Mouse (Mus musculus): ENCODE data around the gene Msto1. TPM values are rescaled to one million over a fixed set of nuclear protein-coding genes. Genes with fewer than 3 reads are reported as not detected.

Gene Msto1
- polyA plus RNA-seq, 1 experiment from 2014 or later = 49.2 TPM

DNA sequence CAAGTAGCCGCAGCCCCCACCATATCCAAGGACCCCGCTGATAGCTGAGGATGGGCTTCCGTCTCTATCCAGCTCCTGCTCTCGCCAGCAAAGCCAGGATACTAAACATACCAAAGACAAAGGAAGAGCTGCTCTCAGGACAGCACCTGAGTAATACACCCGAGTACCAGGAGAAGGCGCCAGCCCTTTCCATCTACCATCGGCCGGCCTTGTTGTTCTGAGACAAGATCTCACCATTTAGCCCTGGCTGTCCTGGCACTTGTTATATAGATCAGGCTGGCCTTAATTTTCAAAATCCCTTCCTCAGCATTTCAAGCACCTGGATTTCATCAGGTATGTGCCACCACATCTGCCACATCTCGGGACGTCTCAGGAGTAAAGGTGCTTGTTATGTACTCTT, 25.3 kb upstream of the Msto1 start:
- WGBS = 92% methylated on average over 10 of the region's 10 CpGs
- H3K36me3 ChIP-seq = peaks cover 65% of the 10 kb centered on the region

GRCm38 (mm10) chr3:88929501-88929900, 15.7 kb upstream of the Msto1 start:
- WGBS = 83% methylated on average over 3 of the region's 3 CpGs

More for the DNA sequence above, 25.3 kb upstream of the Msto1 start:
- H3K4me1 ChIP-seq = peaks cover 7% of the 10 kb centered on the region; the same call in 1 of the 2 replicates
- H3K4me2 ChIP-seq = no peak overlapping the region
- no peaks in the 10 kb centered on the region for H3K27me3 ChIP-seq (replicated peaks)
- H3K9ac ChIP-seq (replicated peaks) = no peak overlapping the region
- no peak for ATAC-seq (ENCODE audit: low FRiP score)
- H3K9me3 ChIP-seq (replicated peaks) = no peaks in the 10 kb centered on the region
- no peak overlapping the region for H3K27ac ChIP-seq (replicated peaks)
- H3K4me3 ChIP-seq (replicated peaks) = no peak overlapping the region

DNA sequence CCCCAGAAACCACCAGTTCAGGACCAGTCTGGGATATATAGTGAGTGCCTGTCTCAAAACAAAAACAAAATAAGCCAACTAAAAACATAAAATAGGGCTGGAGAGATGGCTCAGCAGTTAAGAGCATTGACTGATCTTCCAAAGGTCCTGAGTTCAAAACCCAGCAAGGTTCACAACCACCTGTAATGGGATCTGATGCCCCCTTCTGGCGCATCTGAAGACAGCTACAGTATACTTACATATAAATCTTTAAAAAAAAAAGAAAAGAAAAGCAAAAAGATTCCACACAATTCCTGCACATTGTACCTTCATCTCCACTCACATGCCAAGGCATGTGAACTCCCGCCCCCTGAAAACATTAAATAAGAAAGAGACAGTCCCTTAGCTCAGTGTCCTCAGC, 11.9 kb upstream of the Msto1 start:
- no peak for ATAC-seq (ENCODE audit: low FRiP score)
- no peaks in the 10 kb centered on the region for H3K9me3 ChIP-seq (replicated peaks)
- no peaks in the 10 kb centered on the region for H3K27me3 ChIP-seq (replicated peaks)
- no peak overlapping the region for H3K27ac ChIP-seq (replicated peaks)
- 97% methylated on average over 2 of the region's 2 CpGs for WGBS
- no peak overlapping the region for H3K4me3 ChIP-seq (replicated peaks)
- no peak overlapping the region for H3K4me2 ChIP-seq
- H3K4me1 ChIP-seq = no peaks in the 10 kb centered on the region
- no peak overlapping the region for H3K9ac ChIP-seq (replicated peaks)
- peaks cover 97% of the 10 kb centered on the region for H3K36me3 ChIP-seq

More at GRCm38 (mm10) chr3:88929501-88929900, 15.7 kb upstream of the Msto1 start:
- H3K4me3 ChIP-seq (replicated peaks) = no peak overlapping the region
- H3K27me3 ChIP-seq (replicated peaks) = no peaks in the 10 kb centered on the region
- H3K9me3 ChIP-seq (replicated peaks) = no peaks in the 10 kb centered on the region
- ATAC-seq (ENCODE audit: low FRiP score) = no peak
- no peak overlapping the region for H3K9ac ChIP-seq (replicated peaks)
- no peaks in the 10 kb centered on the region for H3K4me1 ChIP-seq
- H3K36me3 ChIP-seq = peaks cover 94% of the 10 kb centered on the region
- no peak overlapping the region; the same call in 1 of the 2 replicates for H3K27ac ChIP-seq (replicated peaks)
- H3K4me2 ChIP-seq = no peak overlapping the region

- Histone ChIP-seq H3K9me3 (replicated peaks) (no peaks in the 10 kb centered on the region), H3K4me3 (replicated peaks) (no peak overlapping the region), H3K4me1 (no peaks in the 10 kb centered on the region), H3K9ac (replicated peaks) (no peak overlapping the region), H3K27ac (replicated peaks) (no peak overlapping the region), H3K27me3 (replicated peaks) (no peaks in the 10 kb centered on the region), H3K4me2 (no peak overlapping the region), H3K36me3 (peaks cover 86% of the 10 kb centered on the region)
- WGBS = 90% methylated on average over 8 of the region's 8 CpGs
- ATAC-seq (ENCODE audit: low FRiP score) = no peak
Observed at GRCm38 (mm10) chr3:88923989-88924591, 10.3 kb upstream of the Msto1 start.

DNA sequence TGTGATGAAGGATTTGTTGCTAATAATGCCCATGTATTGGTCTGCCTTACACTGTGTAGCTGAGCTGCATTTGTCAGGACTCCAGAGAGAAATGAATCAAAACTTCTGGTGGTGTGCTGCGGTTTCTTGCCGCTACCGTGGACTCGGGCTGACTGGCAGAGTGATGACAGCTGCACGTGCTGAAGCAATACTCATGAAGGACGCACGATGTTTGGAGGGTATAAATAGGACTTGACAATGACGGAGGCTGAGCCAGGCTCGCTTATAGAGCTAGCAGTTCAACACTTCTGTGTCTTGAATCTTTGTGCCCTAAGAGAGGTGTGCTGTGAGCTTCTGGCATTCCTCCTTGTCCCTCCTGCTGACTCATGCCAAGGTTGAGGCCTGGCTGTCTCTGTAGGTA, 7.6 kb upstream of the Msto1 start:
- no peaks in the 10 kb centered on the region for H3K27me3 ChIP-seq (replicated peaks)
- 94% methylated on average over 9 of the region's 9 CpGs for WGBS
- no peaks in the 10 kb centered on the region for H3K4me1 ChIP-seq
- H3K9ac ChIP-seq (replicated peaks) = no peak overlapping the region
- ATAC-seq (ENCODE audit: low FRiP score) = no peak
- no peak overlapping the region for H3K4me2 ChIP-seq
- H3K36me3 ChIP-seq = peaks cover 59% of the 10 kb centered on the region
- no peaks in the 10 kb centered on the region for H3K9me3 ChIP-seq (replicated peaks)
- no peak overlapping the region for H3K4me3 ChIP-seq (replicated peaks)
- no peak overlapping the region for H3K27ac ChIP-seq (replicated peaks)

GRCm38 (mm10) chr3:88918981-88919380, 5.2 kb upstream of the Msto1 start:
- Histone ChIP-seq H3K27me3 (replicated peaks) (no peaks in the 10 kb centered on the region), H3K9ac (replicated peaks) (no peak overlapping the region), H3K4me2 (no peak overlapping the region), H3K4me1 (peaks cover 8% of the 10 kb centered on the region), H3K36me3 (peaks cover 37% of the 10 kb centered on the region), H3K27ac (replicated peaks) (no peak overlapping the region), H3K9me3 (replicated peaks) (no peaks in the 10 kb centered on the region), H3K4me3 (replicated peaks) (no peak overlapping the region)
- no peak for ATAC-seq (ENCODE audit: low FRiP score)
- WGBS = 79% methylated on average over 13 of the region's 13 CpGs

DNA sequence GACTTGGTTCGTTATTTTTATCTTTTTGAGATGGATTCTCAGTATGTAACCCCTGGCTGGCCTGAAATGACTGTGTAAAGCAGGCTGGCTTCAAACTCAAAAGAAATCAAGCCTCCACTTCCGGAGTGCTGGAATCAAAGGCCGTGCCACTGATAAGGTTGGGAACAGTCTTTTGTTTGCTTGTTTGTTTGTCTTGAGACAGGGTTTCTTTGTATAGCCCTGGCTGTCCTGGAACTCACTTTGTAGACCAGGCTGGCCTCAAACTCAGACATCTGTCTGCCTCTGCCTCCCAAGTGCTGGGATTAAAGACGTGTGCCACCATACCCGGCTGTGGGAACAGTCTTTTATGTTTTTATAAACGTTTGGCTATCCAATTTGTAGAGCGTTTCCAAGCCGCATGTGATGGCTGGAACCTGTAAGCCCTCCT, 598 bp upstream of the Msto1 start:
- Histone ChIP-seq H3K27me3 (replicated peaks) (no peaks in the 10 kb centered on the region), H3K9ac (replicated peaks) (peak overlapping the region; percentile 76), H3K4me1 (peaks cover 22% of the 10 kb centered on the region), H3K36me3 (peaks cover 31% of the 10 kb centered on the region), H3K9me3 (replicated peaks) (no peaks in the 10 kb centered on the region), H3K27ac (replicated peaks) (peak overlapping the region; percentile 93), H3K4me3 (replicated peaks) (peak overlapping the region; percentile 81), H3K4me2 (peak overlapping the region; percentile 75)
- WGBS = 29% methylated on average over 8 of the region's 8 CpGs
- no peak for ATAC-seq (ENCODE audit: low FRiP score)

DNA sequence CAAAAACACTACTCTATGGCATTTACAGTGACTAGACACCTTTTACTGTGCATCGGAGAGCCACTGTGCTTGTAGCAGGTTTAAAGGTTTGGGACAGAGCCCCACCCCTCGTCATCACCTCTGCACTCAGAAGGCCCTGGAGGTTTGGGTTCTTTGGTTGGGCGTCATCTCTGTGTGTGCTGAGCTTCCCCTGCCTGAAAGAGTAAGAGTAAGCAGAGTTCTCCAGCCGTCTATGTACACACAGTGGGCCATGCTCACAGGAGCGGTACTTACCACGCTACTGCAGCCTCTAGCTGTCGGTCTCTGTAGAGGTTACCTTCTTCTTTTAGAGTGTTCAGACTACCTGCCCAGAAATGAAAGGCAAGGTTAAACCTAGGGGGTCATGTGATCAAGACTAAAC, 1.2 kb downstream of the Msto1 start:
- no peak overlapping the region for H3K9ac ChIP-seq (replicated peaks)
- peak overlapping the region; percentile 75 for H3K4me2 ChIP-seq
- H3K36me3 ChIP-seq = peaks cover 47% of the 10 kb centered on the region
- no peak overlapping the region for H3K27ac ChIP-seq (replicated peaks)
- peaks cover 22% of the 10 kb centered on the region for H3K4me1 ChIP-seq
- no peaks in the 10 kb centered on the region for H3K9me3 ChIP-seq (replicated peaks)
- no peak for ATAC-seq (ENCODE audit: low FRiP score)
- H3K4me3 ChIP-seq (replicated peaks) = peak overlapping the region; percentile 81
- WGBS = 89% methylated on average over 7 of the region's 7 CpGs
- H3K27me3 ChIP-seq (replicated peaks) = no peaks in the 10 kb centered on the region

DNA sequence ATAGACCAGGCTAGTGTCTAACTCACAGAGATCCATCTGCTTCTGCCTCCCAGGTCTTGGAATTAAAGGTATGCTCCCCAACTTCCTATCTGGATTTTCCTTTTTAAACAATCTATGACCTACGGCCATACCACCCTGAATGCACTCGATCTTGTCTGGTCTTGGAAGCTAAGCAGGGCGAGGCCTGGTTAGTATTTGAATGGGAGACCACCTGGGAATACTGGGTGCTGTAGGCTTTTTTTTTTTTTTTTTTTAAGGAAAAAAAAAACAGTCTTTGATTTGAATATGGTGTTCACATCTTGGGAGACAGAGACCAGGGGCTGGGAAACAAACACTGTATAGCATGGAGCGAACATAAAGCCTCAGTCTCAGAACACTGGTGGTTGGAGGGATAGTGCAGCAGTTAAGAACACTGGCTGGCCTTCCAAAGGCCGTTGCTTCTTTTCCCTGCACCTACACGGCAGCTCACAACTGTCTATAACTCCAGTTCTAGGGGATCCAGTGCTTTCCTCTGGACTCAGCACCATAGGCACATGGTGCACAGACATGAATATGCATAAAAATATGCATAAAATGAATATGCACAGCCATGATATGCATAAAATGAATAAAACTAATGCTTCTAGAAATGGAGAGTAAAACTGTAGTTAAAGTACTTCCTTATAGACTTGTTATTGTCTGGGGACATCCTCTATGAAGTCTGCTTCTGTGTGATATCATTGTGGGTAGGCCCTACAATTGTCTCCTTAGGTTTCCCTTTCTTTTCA, 7.2 kb downstream of the Msto1 start:
- ATAC-seq (ENCODE audit: low FRiP score) = no peak
- no peaks in the 10 kb centered on the region for H3K27me3 ChIP-seq (replicated peaks)
- 94% methylated on average over 6 of the region's 6 CpGs for WGBS
- H3K4me2 ChIP-seq = no peak overlapping the region
- H3K9ac ChIP-seq (replicated peaks) = no peak overlapping the region
- H3K4me1 ChIP-seq = no peaks in the 10 kb centered on the region
- no peaks in the 10 kb centered on the region for H3K9me3 ChIP-seq (replicated peaks)
- peaks cover 91% of the 10 kb centered on the region for H3K36me3 ChIP-seq
- no peak overlapping the region for H3K27ac ChIP-seq (replicated peaks)
- no peak overlapping the region for H3K4me3 ChIP-seq (replicated peaks)

DNA sequence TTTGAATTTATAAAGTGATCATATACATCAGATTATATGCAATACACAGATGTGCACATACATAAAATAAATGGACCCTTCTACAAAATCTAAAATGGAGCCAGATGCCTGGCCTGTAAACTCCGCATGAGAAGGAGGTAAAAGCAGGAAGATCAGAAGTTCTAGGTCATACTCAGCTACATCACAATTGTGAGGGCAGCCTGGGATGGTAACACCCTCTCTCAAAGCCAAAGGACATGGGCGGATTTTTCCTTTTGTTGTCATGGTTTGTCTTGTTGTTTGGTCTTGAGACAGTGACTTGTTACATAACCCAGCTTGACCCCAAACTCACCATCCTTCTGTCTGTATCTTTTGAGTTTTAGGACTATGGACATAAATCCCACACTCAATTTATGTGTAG, 8.1 kb downstream of the Msto1 start:
- H3K27ac ChIP-seq (replicated peaks) = no peak overlapping the region
- WGBS = 90% methylated on average over 2 of the region's 2 CpGs
- no peaks in the 10 kb centered on the region for H3K27me3 ChIP-seq (replicated peaks)
- no peak overlapping the region for H3K4me2 ChIP-seq
- no peaks in the 10 kb centered on the region for H3K9me3 ChIP-seq (replicated peaks)
- H3K4me3 ChIP-seq (replicated peaks) = no peak overlapping the region
- H3K36me3 ChIP-seq = peaks cover 88% of the 10 kb centered on the region
- H3K9ac ChIP-seq (replicated peaks) = no peak overlapping the region
- no peak for ATAC-seq (ENCODE audit: low FRiP score)
- no peaks in the 10 kb centered on the region for H3K4me1 ChIP-seq

DNA sequence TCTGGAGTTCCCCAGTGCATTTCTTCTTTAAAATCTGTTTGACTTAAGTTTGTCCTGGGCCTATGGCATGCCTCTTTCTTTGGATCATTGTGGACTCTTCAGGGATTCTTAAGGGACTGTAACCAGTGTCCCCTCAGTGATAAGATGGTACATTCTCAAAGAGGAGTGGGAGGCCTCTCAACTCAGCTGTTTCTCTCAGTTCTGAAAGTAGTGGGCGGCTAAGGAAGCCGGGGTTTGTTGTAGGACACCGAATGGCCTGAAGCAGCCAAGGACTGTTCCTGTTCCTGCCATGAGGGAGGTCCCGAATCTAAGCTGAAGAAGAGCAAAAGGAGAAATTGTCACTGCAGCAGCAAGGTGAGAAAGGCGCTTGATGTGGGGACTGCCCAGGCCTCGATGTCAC, 8.6 kb downstream of the Msto1 start:
- Histone ChIP-seq H3K27me3 (replicated peaks) (no peaks in the 10 kb centered on the region), H3K27ac (replicated peaks) (no peak overlapping the region), H3K9me3 (replicated peaks) (no peaks in the 10 kb centered on the region), H3K4me3 (replicated peaks) (no peak overlapping the region), H3K9ac (replicated peaks) (no peak overlapping the region), H3K4me2 (no peak overlapping the region), H3K4me1 (no peaks in the 10 kb centered on the region), H3K36me3 (peaks cover 86% of the 10 kb centered on the region)
- 86% methylated on average over 6 of the region's 6 CpGs for WGBS
- ATAC-seq (ENCODE audit: low FRiP score) = no peak

- no peak overlapping the region for H3K27ac ChIP-seq (replicated peaks)
- H3K36me3 ChIP-seq = peaks cover 81% of the 10 kb centered on the region
- no peak overlapping the region for H3K4me3 ChIP-seq (replicated peaks)
- no peaks in the 10 kb centered on the region for H3K27me3 ChIP-seq (replicated peaks)
- H3K9ac ChIP-seq (replicated peaks) = no peak overlapping the region
- H3K9me3 ChIP-seq (replicated peaks) = no peaks in the 10 kb centered on the region
- 90% methylated on average over 3 of the region's 3 CpGs for WGBS
- H3K4me1 ChIP-seq = no peaks in the 10 kb centered on the region
- H3K4me2 ChIP-seq = no peak overlapping the region
- no peak for ATAC-seq (ENCODE audit: low FRiP score)
Observed at GRCm38 (mm10) chr3:88904803-88905202, 9.0 kb downstream of the Msto1 start.
